Mouse (Mus musculus) lung, adult 18-20 months (tissue): ENCODE measurements around the gene Rspo1.

Experiments used
- DNase-seq, 2 experiments: peaks; one replicate each; pipeline ENCODE4 v3.0.0; 2022; ENCODE audit warnings: mixed read lengths in 2 of 2

Gene Rspo1

GRCm38 (mm10) chr4:125044454-125044853 lies 58.2 kb downstream of the Rspo1 start:
- no peak for DNase-seq

GRCm38 (mm10) chr4:125055385-125055784 lies 69.2 kb downstream of the Rspo1 start:
- DNase-seq, result no peak

GRCm38 (mm10) chr4:125056476-125056875 lies 70.2 kb downstream of the Rspo1 start:
- no peak for DNase-seq

GRCm38 (mm10) chr4:125057273-125057672 lies 71.0 kb downstream of the Rspo1 start:
- DNase-seq, result no peak

- DNase-seq, result peak; percentile 22 to 34
Observed at GRCm38 (mm10) chr4:125058033-125058432, 71.8 kb downstream of the Rspo1 start.
